Mouse (Mus musculus) induced T-regulatory cell, adult 2 months (primary cell): ENCODE data around the gene Ksr2.
A peak's percentile ranks its signal among the peaks of the same experiment; 100 is the strongest.
"Not testable (repeated sequence)": the region's sequence is repeated elsewhere in the genome, so short reads cannot be mapped to it uniquely, and the experiment has no call there.

Experiments used
- DNase-seq: peaks from one replicate; pipeline ENCODE4 v3.0.0-alpha.2; 2012; ENCODE audit warnings: low read depth

Gene Ksr2

DNA sequence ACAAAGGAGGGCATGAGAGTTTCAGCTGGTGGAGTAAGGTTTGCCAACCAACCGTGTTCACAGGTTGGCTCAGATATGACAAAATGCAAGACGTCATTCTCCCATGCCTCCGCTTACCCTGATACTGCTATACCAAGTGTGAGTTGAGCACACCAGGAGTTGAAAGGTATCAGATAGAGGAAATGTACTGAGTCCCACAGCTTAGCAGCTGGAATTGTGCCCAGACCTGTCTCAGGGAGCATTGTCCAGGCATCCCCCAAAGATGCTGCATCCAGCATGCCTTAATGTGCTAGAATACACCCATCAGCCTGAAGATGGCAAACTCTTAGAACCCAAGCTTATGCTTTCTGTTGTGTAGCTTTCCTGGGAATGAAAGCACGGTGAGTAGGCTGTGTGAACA, 206.5 kb downstream of the Ksr2 start:
- DNase-seq, result no peak

DNA sequence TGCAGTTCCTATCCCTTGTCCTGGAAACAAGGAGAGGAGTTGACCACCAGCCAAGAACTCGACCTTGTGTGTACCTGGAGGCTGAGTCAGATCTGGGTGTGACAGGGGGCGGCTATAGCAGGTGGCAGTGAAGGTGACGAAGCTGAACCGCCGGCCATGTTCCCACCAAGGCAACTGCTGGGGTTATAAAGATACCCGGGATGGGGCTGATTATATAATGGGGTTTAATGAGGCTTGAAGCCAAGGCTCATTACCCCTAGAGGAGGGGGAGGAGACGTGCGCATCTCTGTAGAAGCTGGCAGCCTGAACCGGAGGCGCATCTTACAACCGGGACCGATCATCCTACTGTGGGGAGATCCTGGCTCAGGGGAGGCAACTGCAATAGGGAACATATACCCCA, 208.4 kb downstream of the Ksr2 start:
- DNase-seq, result no peak

DNA sequence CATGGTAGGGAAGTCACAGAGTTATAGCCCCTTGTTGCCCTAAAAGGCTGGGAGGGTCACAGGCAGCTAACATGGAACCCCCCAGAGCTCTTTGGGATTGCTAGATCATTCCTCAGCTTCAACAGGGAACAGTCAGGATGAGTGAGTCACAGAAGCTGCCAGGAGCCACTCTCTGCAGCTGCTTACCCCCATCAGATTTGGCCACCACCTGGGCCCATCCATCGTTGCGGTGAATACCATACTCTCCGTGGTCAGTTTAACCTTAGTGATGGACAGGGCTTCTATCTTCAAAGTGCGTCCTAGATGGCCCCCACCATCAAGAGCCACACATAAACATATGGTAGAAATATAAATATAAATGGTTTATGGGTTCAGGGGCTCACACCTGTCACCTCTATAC, 209.4 kb downstream of the Ksr2 start:
- not testable (repeated sequence) for DNase-seq

DNA sequence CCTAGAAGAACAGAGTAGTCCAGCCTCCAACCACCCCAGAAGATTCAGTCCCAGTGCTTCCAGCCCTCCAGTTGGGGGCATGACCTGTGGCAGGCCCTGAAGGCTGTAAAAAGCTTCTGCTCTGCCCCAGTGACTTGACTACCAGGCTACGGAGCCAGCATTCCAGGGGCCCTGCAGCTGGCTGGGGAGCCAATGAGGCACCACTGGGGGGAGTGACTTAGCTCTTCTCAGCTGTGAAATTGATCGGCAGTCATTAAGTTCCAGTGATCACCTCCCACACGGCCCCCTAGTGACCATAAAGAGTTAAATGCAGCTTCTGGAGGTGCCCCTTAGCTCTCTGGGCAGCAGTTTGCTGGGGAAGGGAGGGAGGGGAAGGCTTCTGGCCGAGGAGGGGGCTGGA, 213.1 kb downstream of the Ksr2 start:
- DNase-seq, result no peak

DNA sequence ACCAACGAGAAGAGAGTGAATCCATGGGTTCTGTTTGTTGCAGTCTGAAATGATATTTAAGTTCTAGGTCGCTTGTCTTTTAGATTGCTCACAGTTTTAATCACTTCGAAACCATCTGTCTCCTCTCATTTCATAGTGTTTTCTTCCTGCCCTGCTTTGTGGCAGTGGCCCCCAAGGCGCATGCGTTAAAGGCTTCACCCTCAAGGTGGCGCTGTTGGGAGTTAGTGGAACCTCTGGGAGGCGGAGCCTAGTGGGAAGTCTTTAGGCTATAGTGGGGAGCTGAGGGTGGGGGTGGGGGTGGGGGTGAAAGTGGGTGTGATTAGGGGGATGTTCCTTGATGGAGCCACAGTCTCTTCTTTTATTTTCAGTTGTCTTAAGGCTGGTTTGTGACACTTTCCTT, 214.6 kb downstream of the Ksr2 start:
- peak; percentile 27 for DNase-seq

DNA sequence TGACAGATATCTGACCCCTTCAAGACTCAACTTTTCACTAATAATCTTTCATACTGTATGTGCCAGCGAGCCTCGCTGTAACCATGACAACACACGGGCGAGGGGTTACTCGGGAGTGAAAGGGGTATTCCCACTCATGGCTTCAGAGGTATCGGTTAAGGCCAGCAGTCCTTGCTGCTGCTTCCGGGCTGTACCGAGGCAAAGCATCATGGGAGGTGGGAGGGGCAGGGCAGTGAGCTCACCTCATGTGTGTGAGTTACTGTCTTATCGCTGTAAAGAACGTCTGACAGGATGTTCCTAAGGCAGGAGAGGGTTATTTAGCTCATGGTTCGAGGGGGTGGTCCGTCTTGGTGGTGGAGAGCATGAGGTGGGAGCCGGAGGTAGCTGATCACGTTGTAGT, 215.8 kb downstream of the Ksr2 start:
- DNase-seq, result no peak

DNA sequence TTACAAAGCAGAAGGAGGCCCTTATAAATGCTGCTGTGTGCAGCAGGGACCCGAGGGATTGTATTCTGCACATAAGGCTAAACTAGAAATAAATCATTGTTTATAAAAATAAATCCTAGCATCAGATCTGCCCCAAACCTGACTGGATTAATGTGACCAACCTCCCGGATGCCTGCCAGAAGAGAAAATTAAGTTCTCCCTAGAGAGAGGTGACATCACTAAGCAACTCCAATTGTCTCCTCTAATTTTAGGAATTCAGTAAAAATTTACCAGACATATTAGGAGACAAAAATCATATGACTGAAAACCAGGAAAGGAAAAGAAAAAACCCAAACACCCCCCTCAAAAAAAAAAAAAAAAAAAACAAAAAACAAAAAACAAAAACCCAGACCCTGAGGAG, 221.4 kb downstream of the Ksr2 start:
- no peak for DNase-seq

DNA sequence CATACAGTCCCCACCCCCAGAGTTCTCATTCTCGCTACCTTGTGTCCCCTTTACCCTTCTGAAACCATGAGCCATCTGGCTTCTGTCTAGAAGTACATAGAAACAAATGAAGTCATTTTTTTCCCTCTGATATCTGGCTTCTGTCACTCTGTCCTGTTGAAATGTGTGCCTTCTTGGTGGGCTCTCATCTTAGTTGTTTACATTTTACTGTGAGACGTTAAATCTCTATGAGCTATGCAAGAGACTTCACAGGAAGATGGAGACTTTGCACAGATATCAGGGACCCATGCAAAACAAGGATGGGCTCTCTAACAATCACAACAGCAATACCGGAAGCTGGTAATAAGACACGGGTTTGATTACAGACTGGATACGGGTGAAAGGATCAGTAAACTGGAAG, 222.0 kb downstream of the Ksr2 start:
- no peak for DNase-seq

DNA sequence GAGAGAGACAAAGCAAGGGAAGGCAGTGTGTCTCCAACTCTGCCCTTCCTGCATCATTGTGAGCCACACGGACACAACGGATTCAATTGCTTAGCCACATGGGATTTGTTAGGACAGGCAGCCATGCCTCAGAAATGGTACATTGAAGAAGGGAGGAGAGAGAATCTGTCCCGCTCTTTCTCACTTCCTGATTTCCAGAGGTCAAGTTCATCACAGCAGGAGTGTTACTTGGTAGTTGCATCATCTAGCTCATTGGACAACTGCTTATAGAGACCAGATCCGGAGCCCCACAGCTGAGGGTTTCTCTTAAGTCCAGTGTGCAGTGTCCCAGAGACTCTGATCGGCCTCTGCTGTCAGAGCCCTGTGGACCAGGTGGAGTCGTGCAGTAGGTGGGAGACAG, 227.8 kb downstream of the Ksr2 start:
- no peak for DNase-seq

DNA sequence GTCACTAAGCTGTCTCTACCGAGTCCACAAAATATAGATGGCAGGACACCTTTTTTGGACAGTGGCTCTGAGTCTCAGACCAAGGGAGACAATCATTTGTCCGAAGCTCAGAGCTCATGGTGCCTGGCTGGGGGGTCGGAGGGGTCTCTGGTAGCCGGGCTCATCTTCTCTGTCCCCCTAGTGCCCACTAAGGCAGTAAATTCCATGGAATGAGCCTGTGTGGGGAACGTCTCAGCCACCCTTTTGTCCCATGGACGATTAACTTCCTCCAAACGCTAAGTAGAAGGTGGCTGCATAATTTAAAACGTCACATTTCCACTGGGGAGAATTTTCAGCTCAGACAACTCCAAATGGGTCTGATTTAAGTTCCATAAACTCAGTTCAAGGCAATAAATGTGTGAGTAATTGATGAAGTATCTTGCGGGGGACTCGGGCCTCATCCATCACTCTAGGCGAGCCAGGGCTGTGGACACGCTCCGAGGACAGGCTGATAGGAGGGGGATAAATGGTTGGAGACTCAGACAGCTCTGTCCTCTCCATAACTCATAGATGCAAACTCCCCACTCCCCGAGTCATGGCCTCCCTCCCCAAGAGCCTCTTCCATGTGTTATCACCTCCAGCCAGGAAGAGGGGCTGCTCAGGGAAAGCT, 237.6 kb downstream of the Ksr2 start:
- no peak for DNase-seq

DNA sequence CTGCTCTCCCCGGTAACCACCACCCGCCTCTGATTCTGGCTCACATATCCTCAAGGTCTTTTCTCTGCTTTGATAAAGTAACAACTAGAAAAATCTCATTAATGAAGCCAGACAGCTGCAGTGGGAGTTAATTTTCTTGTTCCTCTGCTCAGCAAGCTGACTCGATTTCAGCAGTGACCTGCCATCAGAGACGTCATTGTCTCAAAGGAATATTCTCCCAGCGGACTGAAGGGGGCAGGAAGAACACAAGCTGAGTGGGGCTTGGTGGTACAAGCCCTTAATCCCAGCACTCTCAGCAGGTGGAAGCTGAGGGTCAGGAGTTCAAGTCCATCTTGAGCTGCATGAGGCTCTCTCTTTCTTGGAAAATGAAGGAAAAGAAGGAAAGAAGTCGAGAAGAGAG, 244.8 kb downstream of the Ksr2 start:
- DNase-seq, result no peak

DNA sequence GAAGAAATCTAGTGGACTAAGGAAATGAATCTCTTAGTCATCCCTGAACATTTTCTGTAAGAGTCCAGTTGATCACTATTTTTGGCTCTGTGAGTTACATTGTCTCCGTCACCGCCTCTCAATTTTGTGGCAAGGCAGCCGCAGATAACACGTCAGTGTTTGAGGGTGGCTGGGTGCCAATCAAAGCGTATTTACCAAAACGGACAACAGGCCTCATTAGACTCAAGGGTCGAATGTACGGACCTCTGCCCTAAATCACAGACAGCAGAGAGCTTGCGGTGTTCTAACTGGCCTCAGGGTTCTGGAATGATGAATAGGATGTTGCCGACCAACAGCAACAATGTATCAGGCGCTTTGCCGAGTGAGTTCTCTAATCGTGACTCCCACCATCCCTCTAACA, 245.8 kb downstream of the Ksr2 start:
- DNase-seq, result no peak

DNA sequence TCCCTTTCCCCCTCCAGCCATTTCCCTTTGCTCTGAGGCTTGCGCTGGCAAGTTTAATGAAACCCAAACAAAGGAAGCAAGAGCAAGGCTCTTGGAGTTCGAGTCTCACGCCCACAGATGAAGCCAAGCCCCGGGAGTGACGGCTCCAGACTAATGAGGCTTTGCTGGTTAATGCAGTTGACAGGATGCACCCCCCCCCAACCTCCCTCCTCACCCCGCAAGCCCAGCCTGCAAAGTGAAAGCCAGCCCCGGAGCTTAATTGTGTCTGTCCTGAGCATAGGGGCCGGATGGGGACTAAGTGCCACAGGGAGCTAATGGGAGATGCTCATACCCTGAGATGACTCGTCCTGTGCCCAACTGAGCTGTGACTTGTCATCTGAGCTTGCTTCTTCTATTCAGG, 251.4 kb downstream of the Ksr2 start:
- DNase-seq, result no peak

DNA sequence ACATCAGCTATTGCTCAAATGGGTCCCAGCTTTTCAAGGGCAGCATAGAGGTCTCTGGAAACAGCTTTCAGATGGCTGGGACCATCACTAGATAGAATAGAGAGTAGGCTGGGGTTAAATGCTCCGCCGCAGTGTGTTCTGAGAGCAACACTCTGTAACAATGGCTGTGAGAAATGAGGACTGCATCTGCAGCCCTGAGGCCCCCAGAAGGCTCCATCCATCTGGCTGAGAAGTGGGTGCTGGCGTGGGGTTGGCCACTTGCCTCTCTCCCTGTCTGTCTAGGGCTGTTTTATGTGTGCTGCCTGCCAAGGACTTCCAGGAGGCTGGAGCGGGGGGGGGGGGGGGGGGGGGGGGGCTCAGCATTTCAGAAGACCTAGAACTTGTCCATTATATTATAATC, 253.5 kb downstream of the Ksr2 start:
- no peak for DNase-seq

DNA sequence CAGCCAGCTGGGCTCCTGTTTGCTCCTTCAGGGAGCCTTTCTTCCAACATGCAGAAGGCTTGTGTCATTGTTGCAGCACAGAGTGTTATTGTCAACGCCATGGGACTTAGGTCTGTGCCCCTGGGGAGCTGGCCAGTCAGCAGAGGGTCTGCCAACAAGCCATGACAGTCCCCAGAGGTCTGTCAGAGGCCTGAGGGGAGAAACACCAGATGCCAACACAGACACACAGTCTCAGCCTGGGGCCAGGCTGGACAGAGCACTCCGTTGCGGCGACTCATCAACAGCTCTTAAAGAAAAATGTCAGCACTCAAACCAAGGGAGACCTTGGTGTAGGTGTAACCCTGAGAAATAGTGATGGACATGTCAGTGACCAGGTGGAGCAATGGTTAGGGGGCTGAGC, 255.5 kb downstream of the Ksr2 start:
- no peak for DNase-seq

DNA sequence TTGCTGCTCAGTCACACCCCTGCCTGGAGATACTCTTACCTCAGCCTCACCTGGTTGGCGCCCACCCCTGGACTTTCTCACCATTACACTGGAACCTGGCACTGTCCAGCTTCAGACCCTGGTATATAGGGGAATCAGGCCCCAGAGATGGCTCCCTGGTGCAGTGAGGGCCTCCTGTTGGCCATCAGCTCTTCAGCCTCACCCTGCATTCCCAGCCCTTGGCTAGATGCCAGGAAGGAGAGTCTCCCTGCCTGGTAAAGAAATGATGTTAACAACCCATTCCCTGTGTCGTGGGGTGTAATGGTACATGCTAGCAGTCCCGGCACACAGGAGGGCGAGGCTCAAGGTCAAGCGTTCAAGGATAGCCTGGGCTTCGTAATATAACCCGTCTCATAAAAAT, 256.0 kb downstream of the Ksr2 start:
- DNase-seq, result no peak

DNA sequence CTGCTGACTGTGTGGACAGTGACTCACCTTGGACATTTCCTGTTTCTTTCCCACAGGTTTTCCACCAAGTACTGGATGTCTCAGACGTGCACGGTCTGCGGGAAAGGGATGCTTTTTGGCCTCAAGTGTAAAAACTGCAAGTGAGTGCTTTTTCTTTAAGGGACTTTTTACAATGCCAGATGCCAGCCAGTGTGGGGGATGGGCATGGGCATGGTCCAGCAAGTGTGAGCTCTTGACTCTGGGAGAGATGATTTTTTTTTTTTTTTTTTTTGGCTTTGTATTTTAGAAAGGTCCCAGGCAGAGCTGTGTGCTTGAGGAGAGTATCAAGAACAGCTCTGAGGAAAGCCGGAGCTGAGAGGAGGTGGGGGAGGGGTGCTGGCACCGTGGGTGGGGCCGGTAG, 257.6 kb downstream of the Ksr2 start:
- DNase-seq, result no peak

DNA sequence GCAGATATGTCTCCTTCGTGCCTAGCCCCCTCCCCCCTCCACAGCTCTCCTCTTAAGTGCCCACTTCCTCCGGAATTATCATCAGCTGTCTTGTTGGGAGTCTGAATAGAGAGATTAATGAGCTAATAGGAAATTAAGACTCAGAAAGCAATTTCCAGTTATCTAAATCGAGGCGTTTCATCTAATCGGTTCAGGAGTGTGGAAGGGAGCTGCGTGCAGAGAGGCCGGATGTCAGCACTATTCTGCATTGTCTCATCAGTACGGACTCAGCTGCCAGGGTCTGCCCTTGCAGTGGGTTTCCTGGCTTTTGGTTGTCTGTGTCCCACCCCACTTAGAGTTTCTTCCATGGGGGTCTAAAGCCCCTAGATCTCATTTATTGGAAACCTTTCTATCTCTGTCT, 262.0 kb downstream of the Ksr2 start:
- DNase-seq, result no peak

DNA sequence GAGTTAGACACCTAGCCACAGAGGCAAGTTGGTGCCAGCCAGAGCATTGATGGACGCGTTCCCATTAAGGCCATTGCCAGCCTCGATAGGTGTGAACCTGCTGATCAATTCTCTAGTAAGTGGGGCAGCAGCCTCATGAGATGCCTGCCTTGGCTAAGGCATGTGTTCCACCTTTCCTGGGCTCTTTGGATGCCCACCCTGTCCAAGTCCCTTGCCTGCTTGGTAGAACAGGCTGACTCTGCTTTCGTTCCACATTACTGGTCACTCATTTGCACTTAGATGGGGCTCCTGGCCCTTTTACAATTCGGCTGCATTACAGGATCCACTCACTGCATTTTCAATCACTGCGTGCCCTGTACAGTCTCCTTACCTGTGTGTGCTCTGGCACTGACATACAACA, 263.4 kb downstream of the Ksr2 start:
- DNase-seq, result no peak

DNA sequence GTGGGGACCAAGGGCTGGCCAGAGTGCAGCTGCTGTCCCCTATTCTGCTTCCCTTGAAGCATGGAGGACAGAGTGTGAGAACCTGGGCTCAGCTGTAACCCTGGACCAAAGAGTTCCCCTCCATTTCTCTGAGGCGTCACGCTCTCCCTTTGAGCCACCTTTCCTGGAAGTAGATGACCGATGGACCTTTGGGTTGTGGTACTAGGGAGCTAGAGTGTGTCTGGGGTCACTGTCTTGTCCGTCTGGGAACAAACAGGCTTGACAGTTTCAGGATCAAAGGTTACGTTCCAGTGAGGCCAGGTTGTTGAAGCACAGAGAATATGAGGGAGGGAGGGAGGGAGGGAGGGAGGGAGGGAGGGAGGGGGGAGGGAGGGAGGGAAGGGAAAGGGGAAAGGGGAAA, 264.6 kb downstream of the Ksr2 start:
- no peak for DNase-seq

DNA sequence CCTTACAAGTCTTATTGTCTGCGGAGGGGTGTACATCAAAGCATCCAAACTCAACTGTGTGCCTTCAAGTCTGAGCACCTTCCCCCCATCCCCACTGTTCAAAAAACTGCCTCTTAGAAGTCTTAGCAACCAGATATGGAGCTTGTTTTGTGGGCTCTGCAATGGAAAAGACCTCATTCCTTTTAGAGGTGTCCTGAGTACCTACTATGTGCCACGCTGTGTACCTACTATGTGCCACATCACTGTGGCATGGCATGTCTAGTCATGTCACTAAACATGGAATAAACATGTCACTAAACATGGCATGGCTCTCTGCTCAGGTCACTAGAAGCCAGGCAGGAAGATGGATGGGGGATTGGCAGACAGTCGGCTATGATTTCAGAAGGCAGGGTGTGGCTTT, 268.4 kb downstream of the Ksr2 start:
- DNase-seq, result no peak

DNA sequence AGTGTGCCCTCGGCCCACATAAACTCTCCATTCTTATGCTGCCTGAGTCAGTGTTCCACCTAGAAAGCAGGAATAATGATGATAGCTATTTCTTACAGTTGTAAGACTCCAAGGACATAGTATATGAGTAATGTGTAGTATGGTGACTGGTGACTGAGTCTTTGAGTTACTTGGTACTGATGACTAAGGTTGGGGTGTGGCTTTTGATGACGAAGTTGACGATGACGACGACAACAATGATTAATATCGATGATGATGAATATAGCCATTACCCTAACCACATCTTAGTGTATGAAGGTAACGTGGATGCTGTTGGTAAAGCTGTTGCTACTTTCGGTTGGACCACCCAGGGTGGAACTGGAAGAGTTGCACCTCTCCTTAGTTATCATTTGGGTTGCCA, 270.7 kb downstream of the Ksr2 start:
- DNase-seq, result no peak

DNA sequence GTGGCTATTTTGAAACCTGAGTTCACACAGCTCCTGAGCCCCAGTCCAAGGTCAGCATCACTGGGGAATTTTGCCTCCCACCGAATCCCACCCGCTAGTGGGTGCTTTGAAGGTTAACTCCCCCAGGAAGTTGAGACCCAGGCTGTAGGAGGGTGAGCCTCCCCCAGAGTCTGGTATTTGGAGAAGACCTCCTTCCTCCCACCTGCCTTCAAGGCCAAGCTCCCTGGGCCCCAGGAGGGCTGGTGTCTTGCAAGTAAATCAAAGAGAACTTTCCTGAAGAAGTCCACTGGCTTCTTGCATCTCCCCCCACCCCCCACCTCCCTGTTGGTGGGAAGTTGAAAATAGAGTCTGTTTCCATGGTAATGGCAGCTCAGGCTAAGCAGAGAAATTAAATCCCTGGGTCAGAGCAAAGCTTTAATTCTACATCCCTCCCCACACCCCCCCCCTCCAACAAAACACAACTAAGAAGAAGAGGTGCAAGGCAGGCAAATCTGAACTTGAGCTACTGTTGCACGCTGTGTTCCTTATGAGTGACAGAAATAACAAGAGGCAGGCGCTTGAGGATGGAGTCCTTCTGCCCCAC, 274.1 kb downstream of the Ksr2 start:
- DNase-seq, result no peak

DNA sequence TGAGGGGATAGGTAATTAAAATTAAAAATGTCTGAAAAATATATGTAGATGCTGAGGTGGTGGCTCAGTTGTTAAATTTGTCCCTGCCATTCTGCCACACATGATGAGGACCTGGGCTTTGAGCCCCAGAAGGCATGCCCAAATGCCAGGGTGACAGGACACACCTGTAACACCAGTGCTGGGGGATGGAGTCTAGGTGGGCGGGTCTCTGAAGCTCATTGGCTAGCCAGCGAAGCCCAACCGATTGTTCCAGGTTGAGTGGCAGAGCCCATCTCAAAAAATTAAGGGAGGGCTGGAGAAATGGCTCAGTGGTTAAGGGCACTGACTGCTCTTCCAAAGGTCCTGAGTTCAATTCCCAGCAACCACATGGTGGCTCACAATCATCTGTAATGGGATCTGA, 274.9 kb downstream of the Ksr2 start:
- no peak for DNase-seq

DNA sequence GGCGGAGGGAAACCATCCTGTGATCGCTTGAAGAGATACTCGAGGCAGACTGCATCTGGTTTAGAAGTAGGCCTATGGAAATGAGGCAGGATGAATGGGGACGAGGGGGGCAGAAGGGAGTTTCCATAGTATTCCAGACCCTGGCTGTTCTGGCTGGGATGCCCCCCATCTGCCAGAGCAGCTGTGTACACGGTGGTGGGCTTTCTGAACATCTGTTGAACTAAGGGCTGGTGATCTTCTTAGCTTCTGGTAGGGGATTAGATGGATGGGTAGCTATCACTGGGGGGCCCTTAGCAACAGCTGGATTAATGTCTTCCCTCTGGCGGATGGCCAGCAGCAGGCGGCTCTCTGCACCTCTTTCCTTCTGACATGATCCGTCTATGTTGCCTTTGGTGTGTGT, 276.0 kb downstream of the Ksr2 start:
- no peak for DNase-seq
